Mouse (Mus musculus) forebrain, embryonic 10.5 days (tissue): Measurements from ENCODE around the gene Wasf1. TPM values are rescaled to one million over a fixed set of nuclear protein-coding genes. Genes with fewer than 3 reads are reported as not detected.
A peak's percentile ranks its signal among the peaks of the same experiment; 100 is the strongest.

Experiments used
- DNase-seq: peaks from one replicate; pipeline ENCODE4 v3.0.0-alpha.2; 2017; ENCODE audit warnings: low spot score; ENCODE audit errors: extremely low spot score
- H3K27ac ChIP-seq: fragments of 300-500 bp; sonication (generic); 2 replicates; pipeline ENCODE4 v1.5.1; 2016; ENCODE audit warnings: mild to moderate bottlenecking
- H3K27me3 ChIP-seq: fragments of 300-500 bp; sonication (generic); 2 replicates; pipeline ENCODE4 v1.6.1; 2016; ENCODE audit warnings: mild to moderate bottlenecking; ENCODE audit not compliant: poor library complexity, severe bottlenecking
- H3K36me3 ChIP-seq: fragments of 300-500 bp; sonication (generic); replicated peaks from 2 replicates; pipeline ENCODE4 v1.6.1; 2016; ENCODE audit warnings: mild to moderate bottlenecking, moderate library complexity
- H3K4me1 ChIP-seq: fragments of 300-500 bp; sonication (generic); 2 replicates; pipeline ENCODE4 v1.6.1; 2016
- H3K4me3 ChIP-seq: fragments of 300-500 bp; sonication (generic); 2 replicates; pipeline ENCODE4 v1.5.1; 2016; ENCODE audit warnings: mild to moderate bottlenecking, moderate library complexity
- H3K9me3 ChIP-seq: fragments of 300-500 bp; sonication (generic); 2 replicates; pipeline ENCODE4 v1.6.1; 2016; ENCODE audit warnings: mild to moderate bottlenecking, moderate library complexity
- WGBS: fragments of 180-500 bp; shearing (Covaris S2); methylation state at CpG from one replicate; pipeline ENCODE4 v1.1.7; 2016; 5-methylcytosine and 5-hydroxymethylcytosine counted together
- polyA plus RNA-seq: library from polyadenylated mRNA; unstranded; fragments of >200 nt; fragmentation: Nextera tagmentation; extraction: Ambion mirVana; gene quantifications from 2 replicates; pipeline ENCODE4 v1.2.1, GENCODE M21; 2016

The Wasf1 gene
- polyA plus RNA-seq, 1 experiment from 2014 or later = 43.8 TPM

GRCm38 (mm10) chr10:40872052-40872451, 11.2 kb upstream of the Wasf1 start:
- no peak for DNase-seq
- H3K4me3 ChIP-seq = no peak overlapping the region
- H3K4me1 ChIP-seq = no peaks in the 10 kb centered on the region
- WGBS = 89% methylated on average over 2 of the region's 2 CpGs
- H3K27me3 ChIP-seq = no peaks in the 10 kb centered on the region
- peaks cover 9% of the 10 kb centered on the region for H3K36me3 ChIP-seq
- no peaks in the 10 kb centered on the region for H3K9me3 ChIP-seq
- no peak overlapping the region for H3K27ac ChIP-seq

- WGBS = 94% methylated on average over 3 of the region's 3 CpGs
- H3K9me3 ChIP-seq = no peaks in the 10 kb centered on the region
- H3K4me3 ChIP-seq = no peak overlapping the region
- H3K36me3 ChIP-seq = peaks cover 16% of the 10 kb centered on the region
- H3K4me1 ChIP-seq = peaks cover 11% of the 10 kb centered on the region
- no peaks in the 10 kb centered on the region for H3K27me3 ChIP-seq
- DNase-seq = no peak
- H3K27ac ChIP-seq = no peak overlapping the region
These were observed 5.0 kb upstream of the Wasf1 start for GRCm38 (mm10) chr10:40878246-40878645.

- 97% methylated on average over 9 of the region's 9 CpGs for WGBS
- no peak overlapping the region for H3K4me3 ChIP-seq
- H3K27ac ChIP-seq = no peak overlapping the region
- no peak for DNase-seq
- H3K27me3 ChIP-seq = no peaks in the 10 kb centered on the region
- peaks cover 13% of the 10 kb centered on the region for H3K4me1 ChIP-seq
- H3K36me3 ChIP-seq = peaks cover 16% of the 10 kb centered on the region
- no peaks in the 10 kb centered on the region for H3K9me3 ChIP-seq
These were observed 3.3 kb upstream of the Wasf1 start for GRCm38 (mm10) chr10:40879969-40880368.

- H3K4me3 ChIP-seq = no peak overlapping the region
- WGBS = 81% methylated on average over 3 of the region's 3 CpGs
- no peak for DNase-seq
- H3K4me1 ChIP-seq = peaks cover 26% of the 10 kb centered on the region
- no peak overlapping the region for H3K27ac ChIP-seq
- H3K36me3 ChIP-seq = peaks cover 11% of the 10 kb centered on the region; the same call in 1 of the 2 replicates
- H3K27me3 ChIP-seq = no peaks in the 10 kb centered on the region
- H3K9me3 ChIP-seq = no peaks in the 10 kb centered on the region
These were observed 2.0 kb upstream of the Wasf1 start for GRCm38 (mm10) chr10:40881236-40881635.

GRCm38 (mm10) chr10:40882333-40882732, 942 bp upstream of the Wasf1 start:
- H3K27ac ChIP-seq = peak overlapping the region; percentile 99
- 18% methylated on average over 9 of the region's 9 CpGs for WGBS
- peaks cover 26% of the 10 kb centered on the region for H3K4me1 ChIP-seq
- no peaks in the 10 kb centered on the region for H3K9me3 ChIP-seq
- H3K27me3 ChIP-seq = no peaks in the 10 kb centered on the region
- H3K4me3 ChIP-seq = peak overlapping the region; percentile 91
- no peak for DNase-seq
- peaks cover 11% of the 10 kb centered on the region; the same call in 1 of the 2 replicates for H3K36me3 ChIP-seq

- Histone ChIP-seq H3K27me3 (no peaks in the 10 kb centered on the region), H3K4me1 (peaks cover 26% of the 10 kb centered on the region), H3K27ac (peak overlapping the region; percentile 99), H3K4me3 (peak overlapping the region; percentile 91), H3K9me3 (no peaks in the 10 kb centered on the region), H3K36me3 (peaks cover 13% of the 10 kb centered on the region; the same call in 1 of the 2 replicates)
- WGBS = under 1% methylated on average over 76 of the region's 87 CpGs
- no peak for DNase-seq
These were observed 486 bp downstream of the Wasf1 start for GRCm38 (mm10) chr10:40883644-40884278.

GRCm38 (mm10) chr10:40884279-40884806, 1.1 kb downstream of the Wasf1 start:
- peak overlapping the region; percentile 91 for H3K4me3 ChIP-seq
- H3K4me1 ChIP-seq = peaks cover 26% of the 10 kb centered on the region
- H3K27ac ChIP-seq = peak overlapping the region; percentile 99
- DNase-seq = peak; percentile 57
- under 1% methylated on average over 40 of the region's 40 CpGs for WGBS
- H3K36me3 ChIP-seq = 0 out of 2 replicates have a peak, but pooled peaks cover 7% of the 10 kb centered on the region
- H3K9me3 ChIP-seq = no peaks in the 10 kb centered on the region
- H3K27me3 ChIP-seq = no peaks in the 10 kb centered on the region

GRCm38 (mm10) chr10:40885432-40885831, 2.2 kb downstream of the Wasf1 start:
- no peak for DNase-seq
- peaks cover 23% of the 10 kb centered on the region for H3K4me1 ChIP-seq
- WGBS = 70% methylated on average over 7 of the region's 7 CpGs

GRCm38 (mm10) chr10:40887316-40887715, 4.0 kb downstream of the Wasf1 start:
- no peak overlapping the region for H3K4me3 ChIP-seq
- H3K27ac ChIP-seq = no peak overlapping the region
- WGBS = 89% methylated on average over 2 of the region's 2 CpGs

More at GRCm38 (mm10) chr10:40885432-40885831, 2.2 kb downstream of the Wasf1 start:
- H3K4me3 ChIP-seq = peak overlapping the region; percentile 91
- H3K9me3 ChIP-seq = no peaks in the 10 kb centered on the region
- H3K27me3 ChIP-seq = no peaks in the 10 kb centered on the region
- no peak overlapping the region for H3K27ac ChIP-seq
- 0 out of 2 replicates have a peak, but pooled peaks cover 2% of the 10 kb centered on the region for H3K36me3 ChIP-seq

GRCm38 (mm10) chr10:40889146-40889545, 5.9 kb downstream of the Wasf1 start:
- Histone ChIP-seq H3K4me1 (peaks cover 14% of the 10 kb centered on the region), H3K27ac (no peak overlapping the region), H3K36me3 (peaks cover 9% of the 10 kb centered on the region), H3K27me3 (no peaks in the 10 kb centered on the region), H3K4me3 (no peak overlapping the region), H3K9me3 (no peaks in the 10 kb centered on the region)
- 87% methylated on average over 4 of the region's 4 CpGs for WGBS
- no peak for DNase-seq

More at GRCm38 (mm10) chr10:40887316-40887715, 4.0 kb downstream of the Wasf1 start:
- Histone ChIP-seq H3K4me1 (peaks cover 14% of the 10 kb centered on the region), H3K9me3 (no peaks in the 10 kb centered on the region), H3K36me3 (peaks cover 2% of the 10 kb centered on the region; the same call in 1 of the 2 replicates), H3K27me3 (no peaks in the 10 kb centered on the region)
- no peak for DNase-seq

- WGBS = 94% methylated on average over 12 of the region's 12 CpGs
- Histone ChIP-seq H3K4me3 (no peak overlapping the region), H3K27ac (no peak overlapping the region), H3K36me3 (peaks cover 10% of the 10 kb centered on the region), H3K4me1 (no peaks in the 10 kb centered on the region), H3K9me3 (no peaks in the 10 kb centered on the region), H3K27me3 (no peaks in the 10 kb centered on the region)
- DNase-seq = no peak
These were observed 12.5 kb downstream of the Wasf1 start for GRCm38 (mm10) chr10:40895765-40896164.

GRCm38 (mm10) chr10:40896656-40897055, 13.4 kb downstream of the Wasf1 start:
- no peaks in the 10 kb centered on the region for H3K9me3 ChIP-seq
- H3K4me3 ChIP-seq = no peak overlapping the region
- DNase-seq = no peak
- WGBS = 80% methylated on average over 5 of the region's 5 CpGs
- no peaks in the 10 kb centered on the region for H3K27me3 ChIP-seq
- H3K4me1 ChIP-seq = no peaks in the 10 kb centered on the region
- H3K36me3 ChIP-seq = peaks cover 10% of the 10 kb centered on the region
- H3K27ac ChIP-seq = no peak overlapping the region

GRCm38 (mm10) chr10:40901786-40902185, 18.5 kb downstream of the Wasf1 start:
- DNase-seq = no peak
- Histone ChIP-seq H3K36me3 (peaks cover 4% of the 10 kb centered on the region; the same call in 1 of the 2 replicates), H3K4me1 (no peaks in the 10 kb centered on the region), H3K27ac (no peak overlapping the region), H3K4me3 (no peak overlapping the region), H3K9me3 (no peaks in the 10 kb centered on the region), H3K27me3 (no peaks in the 10 kb centered on the region)
- 91% methylated on average over 4 of the region's 4 CpGs for WGBS
